Comparison of ENCODE assay signal across 17 mouse cellular contexts in genomic region chr6:62889194-62889593, GRCm38 (mm10).
A peak's percentile ranks its signal among the peaks of the same experiment; 100 is the strongest.
DNase-seq lines count a peak whose midpoint lies in the region; ATAC-seq lines count a peak whose summit lies in the region.
"Had no signal": no experiment of that assay in that cellular context is flagged by ENCODE, and none has a peak within 500 bp of the region (broad histone marks: within the 10 kb centered on the region; RNA-seq: fewer than 3 reads in every experiment).

No protein-coding gene starts in this region.

- H3K9ac ChIP-seq in hindbrain, embryonic 12.5 days: no peak overlapping the region
- no peak overlapping the region for H3K9ac ChIP-seq in midbrain, embryonic 14.5 days (replicated peaks; ENCODE audit: low read length)
- H3K9ac ChIP-seq in midbrain, embryonic 16.5 days (ENCODE audit: low read depth, low read length): no peak overlapping the region
- H3K9ac ChIP-seq in intestine, embryonic 16.5 days (ENCODE audit: low read depth, low read length): no peak overlapping the region
- H3K9ac ChIP-seq: embryonic facial prominence, embryonic 12.5 days; forebrain, embryonic 15.5 days had no signal

- H3K27me3 ChIP-seq in hindbrain, embryonic 10.5 days (ENCODE audit: insufficient read depth, poor library complexity, severe bottlenecking): no peaks in the 10 kb centered on the region
- H3K27me3 ChIP-seq in hindbrain, embryonic 12.5 days: no peaks in the 10 kb centered on the region
- H3K27me3 ChIP-seq in midbrain, embryonic 14.5 days (ENCODE audit: control insufficient read depth, insufficient read depth, low read length): no peaks in the 10 kb centered on the region
- H3K27me3 ChIP-seq in midbrain, embryonic 16.5 days (ENCODE audit: control insufficient read depth, insufficient read depth, low read depth, low read length): no peaks in the 10 kb centered on the region
- no peaks in the 10 kb centered on the region for H3K27me3 ChIP-seq in intestine, embryonic 16.5 days (replicated peaks; ENCODE audit: control insufficient read depth, insufficient read depth, low read length)
- H3K27me3 ChIP-seq: embryonic facial prominence, embryonic 12.5 days; forebrain, embryonic 15.5 days had no signal

- H3K4me1 ChIP-seq in hindbrain, embryonic 10.5 days (replicated peaks): peaks cover 5% of the 10 kb centered on the region; the same call in 1 of the 2 replicates
- H3K4me1 ChIP-seq in hindbrain, embryonic 12.5 days: no peaks in the 10 kb centered on the region
- no peaks in the 10 kb centered on the region for H3K4me1 ChIP-seq in midbrain, embryonic 14.5 days (ENCODE audit: control insufficient read depth, insufficient read depth, low read length)
- H3K4me1 ChIP-seq in midbrain, embryonic 16.5 days (ENCODE audit: control insufficient read depth, insufficient read depth, low read length): no peaks in the 10 kb centered on the region
- no peaks in the 10 kb centered on the region for H3K4me1 ChIP-seq in intestine, embryonic 16.5 days (ENCODE audit: control insufficient read depth, insufficient read depth, low read length)
- H3K4me1 ChIP-seq: embryonic facial prominence, embryonic 12.5 days; forebrain, embryonic 15.5 days; heart, embryonic 10.5 days had no signal

- ATAC-seq in hindbrain, embryonic 12.5 days (ENCODE audit: low FRiP score): no peak
- ATAC-seq in midbrain, embryonic 14.5 days (ENCODE audit: low FRiP score, low TSS enrichment): no peak
- no peak for ATAC-seq in midbrain, embryonic 16.5 days
- ATAC-seq in intestine, embryonic 16.5 days: peak; percentile 88
- ATAC-seq: activated CD4-positive, CD25-positive, alpha-beta regulatory T cell, adult 4 months; forebrain, embryonic 15.5 days had no signal

- H3K9me3 ChIP-seq in hindbrain, embryonic 10.5 days: no peaks in the 10 kb centered on the region
- H3K9me3 ChIP-seq in hindbrain, embryonic 12.5 days (replicated peaks): no peaks in the 10 kb centered on the region
- no peaks in the 10 kb centered on the region for H3K9me3 ChIP-seq in midbrain, embryonic 14.5 days (ENCODE audit: control insufficient read depth, low read length)
- no peaks in the 10 kb centered on the region for H3K9me3 ChIP-seq in midbrain, embryonic 16.5 days (replicated peaks; ENCODE audit: control insufficient read depth, low read length, poor library complexity, severe bottlenecking)
- H3K9me3 ChIP-seq in intestine, embryonic 16.5 days (ENCODE audit: control insufficient read depth, low read length): no peaks in the 10 kb centered on the region
- H3K9me3 ChIP-seq: embryonic facial prominence, embryonic 12.5 days; forebrain, embryonic 15.5 days; heart, embryonic 10.5 days had no signal

- peak; percentile 42 for DNase-seq in hindbrain, embryonic 10.5 days (ENCODE audit: low spot score)
- DNase-seq in midbrain, embryonic 14.5 days: peak; percentile 16
- DNase-seq in layer of hippocampus, adult 9-10 months (ENCODE audit: low spot score): no peak
- DNase-seq in layer of hippocampus, postnatal 25 days (ENCODE audit: extremely low spot score in 1 of 2, low spot score in 1 of 2): no peak
- no peak for DNase-seq in right cerebral cortex, postnatal 4 days
- DNase-seq: cerebellum, adult 11-12 months; layer of hippocampus, adult 9-11 months; left cerebral cortex, postnatal 4 days; spleen, adult 18-20 months had no signal

- H3K36me3 ChIP-seq in hindbrain, embryonic 10.5 days: no peaks in the 10 kb centered on the region
- H3K36me3 ChIP-seq in hindbrain, embryonic 12.5 days: no peaks in the 10 kb centered on the region
- H3K36me3 ChIP-seq in midbrain, embryonic 14.5 days (ENCODE audit: control insufficient read depth, insufficient read depth, low read length): no peaks in the 10 kb centered on the region
- H3K36me3 ChIP-seq in midbrain, embryonic 16.5 days (ENCODE audit: control insufficient read depth, insufficient read depth, low read length): no peaks in the 10 kb centered on the region
- no peaks in the 10 kb centered on the region for H3K36me3 ChIP-seq in intestine, embryonic 16.5 days (ENCODE audit: control insufficient read depth, insufficient read depth, low read length)
- H3K36me3 ChIP-seq: embryonic facial prominence, embryonic 12.5 days; forebrain, embryonic 15.5 days; heart, embryonic 10.5 days had no signal

- 12% methylated on average over 1 of the region's 1 CpGs for WGBS in hindbrain, embryonic 10.5 days
- WGBS in hindbrain, embryonic 12.5 days: 11% methylated on average over 1 of the region's 1 CpGs
- WGBS in midbrain, embryonic 14.5 days: 16% methylated on average over 1 of the region's 1 CpGs
- 19% methylated on average over 1 of the region's 1 CpGs for WGBS in midbrain, embryonic 16.5 days
- 19% methylated on average over 1 of the region's 1 CpGs for WGBS in intestine, embryonic 16.5 days

- H3K4me3 ChIP-seq in hindbrain, embryonic 10.5 days: no peak overlapping the region
- H3K4me3 ChIP-seq in hindbrain, embryonic 12.5 days: no peak overlapping the region
- H3K4me3 ChIP-seq in midbrain, embryonic 14.5 days (replicated peaks; ENCODE audit: low read depth, low read length): no peak overlapping the region
- no peak overlapping the region for H3K4me3 ChIP-seq in midbrain, embryonic 16.5 days (ENCODE audit: low read depth, low read length)
- H3K4me3 ChIP-seq in intestine, embryonic 16.5 days (ENCODE audit: low read length): no peak overlapping the region
- H3K4me3 ChIP-seq: embryonic facial prominence, embryonic 12.5 days; forebrain, embryonic 15.5 days; heart, embryonic 10.5 days had no signal

- H3K4me2 ChIP-seq in hindbrain, embryonic 12.5 days (replicated peaks): no peak overlapping the region
- no peak overlapping the region for H3K4me2 ChIP-seq in midbrain, embryonic 14.5 days (ENCODE audit: low read length)
- no peak overlapping the region for H3K4me2 ChIP-seq in midbrain, embryonic 16.5 days (ENCODE audit: low read length)
- no peak overlapping the region for H3K4me2 ChIP-seq in intestine, embryonic 16.5 days (ENCODE audit: low read depth, low read length)
- H3K4me2 ChIP-seq: embryonic facial prominence, embryonic 12.5 days; forebrain, embryonic 15.5 days had no signal

- H3K27ac ChIP-seq in hindbrain, embryonic 10.5 days: no peak overlapping the region
- no peak overlapping the region for H3K27ac ChIP-seq in hindbrain, embryonic 12.5 days
- no peak overlapping the region for H3K27ac ChIP-seq in midbrain, embryonic 14.5 days (replicated peaks; ENCODE audit: low read depth, low read length)
- no peak overlapping the region for H3K27ac ChIP-seq in midbrain, embryonic 16.5 days (ENCODE audit: low read length)
- H3K27ac ChIP-seq in intestine, embryonic 16.5 days (ENCODE audit: low read length): no peak overlapping the region
- H3K27ac ChIP-seq: embryonic facial prominence, embryonic 12.5 days; forebrain, embryonic 15.5 days; heart, embryonic 10.5 days; macrophage had no signal

Comparison
In these comparisons a context has a peak if more than half of its experiments do, and no peak if none do; other contexts are left out.
1. DNase-seq: peak in hindbrain, embryonic 10.5 days (single experiment) and midbrain, embryonic 14.5 days (single experiment); none in layer of hippocampus, adult 9-10 months (single experiment), layer of hippocampus, postnatal 25 days (0 of 2) and right cerebral cortex, postnatal 4 days (single experiment).